Mouse (Mus musculus): ENCODE results near the gene Slc2a1.
A peak's percentile ranks its signal among the peaks of the same experiment; 100 is the strongest.

Slc2a1 gene

GRCm38 (mm10) chr4:119129096-119129495, 20.6 kb downstream of the Slc2a1 start:
- DNase-seq (ENCODE audit: low spot score) = no peak

- DNase-seq (ENCODE audit: low spot score) = no peak
Observed at GRCm38 (mm10) chr4:119131189-119131910, 22.8 kb downstream of the Slc2a1 start.

GRCm38 (mm10) chr4:119133306-119133705, 24.8 kb downstream of the Slc2a1 start:
- no peak for DNase-seq (ENCODE audit: low spot score)

GRCm38 (mm10) chr4:119133860-119134259, 25.3 kb downstream of the Slc2a1 start:
- DNase-seq (ENCODE audit: low spot score) = no peak

- no peak for DNase-seq (ENCODE audit: low spot score)
Observed at GRCm38 (mm10) chr4:119137313-119137712, 28.8 kb downstream of the Slc2a1 start.

GRCm38 (mm10) chr4:119138171-119138570, 29.7 kb downstream of the Slc2a1 start:
- DNase-seq (ENCODE audit: low spot score) = peak; percentile 68

GRCm38 (mm10) chr4:119138776-119139175, 30.3 kb downstream of the Slc2a1 start:
- peak; percentile 57 for DNase-seq (ENCODE audit: low spot score)

- DNase-seq (ENCODE audit: low spot score) = peak; percentile 77
Observed at GRCm38 (mm10) chr4:119140126-119140525, 31.6 kb downstream of the Slc2a1 start.

- DNase-seq (ENCODE audit: low spot score) = no peak
Observed at GRCm38 (mm10) chr4:119141191-119141590, 32.7 kb downstream of the Slc2a1 start.

- peak; percentile 75 for DNase-seq (ENCODE audit: low spot score)
Observed at GRCm38 (mm10) chr4:119142230-119142871, 33.8 kb downstream of the Slc2a1 start.

GRCm38 (mm10) chr4:119146816-119147215, 38.3 kb downstream of the Slc2a1 start:
- no peak for DNase-seq (ENCODE audit: low spot score)

- DNase-seq (ENCODE audit: low spot score) = no peak
Observed at GRCm38 (mm10) chr4:119147347-119147746, 38.8 kb downstream of the Slc2a1 start.

GRCm38 (mm10) chr4:119148741-119149140, 40.2 kb downstream of the Slc2a1 start:
- DNase-seq (ENCODE audit: low spot score) = no peak

- DNase-seq (ENCODE audit: low spot score) = peak; percentile 75
Observed at GRCm38 (mm10) chr4:119157186-119157585, 48.7 kb downstream of the Slc2a1 start.

GRCm38 (mm10) chr4:119157891-119158290, 49.4 kb downstream of the Slc2a1 start:
- no peak for DNase-seq (ENCODE audit: low spot score)

- DNase-seq (ENCODE audit: low spot score) = no peak
Observed at GRCm38 (mm10) chr4:119161358-119161757, 52.8 kb downstream of the Slc2a1 start.

- no peak for DNase-seq (ENCODE audit: low spot score)
Observed at GRCm38 (mm10) chr4:119162990-119163389, 54.5 kb downstream of the Slc2a1 start.

- no peak for DNase-seq (ENCODE audit: low spot score)
Observed at GRCm38 (mm10) chr4:119165916-119166315, 57.4 kb downstream of the Slc2a1 start.

GRCm38 (mm10) chr4:119167068-119167467, 58.6 kb downstream of the Slc2a1 start:
- DNase-seq (ENCODE audit: low spot score) = no peak

GRCm38 (mm10) chr4:119167663-119168062, 59.2 kb downstream of the Slc2a1 start:
- peak; percentile 96 for DNase-seq (ENCODE audit: low spot score)

- no peak for DNase-seq (ENCODE audit: low spot score)
Observed at GRCm38 (mm10) chr4:119172919-119173650, 64.6 kb downstream of the Slc2a1 start.

GRCm38 (mm10) chr4:119173851-119174453, 65.4 kb downstream of the Slc2a1 start, which contains the start of gene Zfp691:
Zfp691 (minus strand) TSS chr4:119174195.
- peak; percentile 99 for DNase-seq (ENCODE audit: low spot score)

Measured in retina, embryonic 14.5 days (tissue).